Mouse (Mus musculus) kidney, adult 11 months (tissue): ENCODE measurements around the gene Pik3r4.

Source experiments
- DNase-seq: peaks from one replicate; pipeline ENCODE4 v3.0.0; 2022

Gene Pik3r4

DNA sequence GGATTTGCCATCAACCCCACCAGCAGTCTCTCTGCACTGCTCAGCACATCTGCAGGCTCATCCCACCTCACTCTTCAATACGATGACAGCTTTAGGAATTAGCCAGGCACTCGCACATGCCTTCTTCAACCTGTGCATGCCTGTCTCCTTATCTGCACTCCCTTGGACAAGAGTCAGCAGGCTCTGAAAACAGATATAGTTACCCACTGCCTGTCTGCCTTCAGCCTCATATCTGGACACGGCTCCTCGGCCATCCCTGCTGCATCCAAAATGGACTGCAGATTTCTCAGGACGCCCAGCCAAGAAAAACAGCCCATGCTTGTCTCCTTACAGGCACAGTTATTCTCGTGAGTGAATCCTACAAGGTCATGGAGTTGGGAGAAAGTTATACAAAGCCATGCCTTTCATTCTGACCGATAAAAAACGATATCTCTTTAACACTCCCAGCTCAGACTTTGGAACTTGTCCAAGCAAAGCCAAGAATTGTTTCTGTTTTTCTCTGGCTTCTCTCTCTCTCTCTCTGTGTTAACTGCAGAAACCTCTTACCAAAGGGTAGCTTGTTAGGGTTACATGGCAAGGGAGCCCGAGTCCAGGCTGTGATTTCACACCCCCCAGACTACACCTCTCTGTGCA, 55.1 kb downstream of the Pik3r4 start:
- no peak for DNase-seq

DNA sequence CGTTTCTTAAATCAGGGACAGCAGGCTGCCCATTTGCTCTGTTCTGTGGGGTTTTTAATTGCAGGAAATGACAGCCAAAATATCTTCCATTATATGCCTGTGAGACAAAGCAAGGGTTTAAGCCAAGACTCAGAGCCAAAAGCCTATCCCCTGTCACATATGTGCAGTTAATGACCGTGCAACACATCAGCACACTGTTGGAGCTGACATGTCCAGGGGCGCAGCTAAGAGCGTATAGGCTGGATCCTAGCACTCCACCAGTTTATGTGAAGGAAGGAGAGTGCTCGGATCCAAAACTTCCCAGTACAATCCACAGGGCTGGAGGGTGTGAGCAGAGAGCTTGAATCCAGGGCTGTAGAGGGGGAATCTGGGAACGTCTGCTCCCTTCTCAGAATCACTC, 57.9 kb downstream of the Pik3r4 start:
- DNase-seq, result no peak

DNA sequence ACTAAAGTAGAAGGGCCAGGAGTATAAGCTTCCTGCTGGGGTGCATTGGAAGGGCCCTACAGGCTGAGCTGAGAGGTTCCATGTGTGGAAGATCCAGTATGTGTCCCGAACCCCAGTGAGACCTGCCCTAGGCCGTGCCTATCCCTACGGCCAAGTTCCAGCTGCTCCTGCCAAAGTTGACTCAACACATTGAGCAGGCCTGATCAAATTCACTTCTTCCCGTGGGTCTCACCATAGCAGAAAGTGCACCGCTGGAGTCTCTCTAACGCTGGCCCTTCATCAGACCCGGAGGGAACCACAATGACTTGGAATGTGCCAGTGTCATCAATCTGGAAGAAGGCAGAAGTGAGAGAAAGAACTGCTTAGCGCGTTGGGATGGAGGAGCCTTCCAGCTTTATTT, 59.2 kb downstream of the Pik3r4 start:
- DNase-seq, result no peak

DNA sequence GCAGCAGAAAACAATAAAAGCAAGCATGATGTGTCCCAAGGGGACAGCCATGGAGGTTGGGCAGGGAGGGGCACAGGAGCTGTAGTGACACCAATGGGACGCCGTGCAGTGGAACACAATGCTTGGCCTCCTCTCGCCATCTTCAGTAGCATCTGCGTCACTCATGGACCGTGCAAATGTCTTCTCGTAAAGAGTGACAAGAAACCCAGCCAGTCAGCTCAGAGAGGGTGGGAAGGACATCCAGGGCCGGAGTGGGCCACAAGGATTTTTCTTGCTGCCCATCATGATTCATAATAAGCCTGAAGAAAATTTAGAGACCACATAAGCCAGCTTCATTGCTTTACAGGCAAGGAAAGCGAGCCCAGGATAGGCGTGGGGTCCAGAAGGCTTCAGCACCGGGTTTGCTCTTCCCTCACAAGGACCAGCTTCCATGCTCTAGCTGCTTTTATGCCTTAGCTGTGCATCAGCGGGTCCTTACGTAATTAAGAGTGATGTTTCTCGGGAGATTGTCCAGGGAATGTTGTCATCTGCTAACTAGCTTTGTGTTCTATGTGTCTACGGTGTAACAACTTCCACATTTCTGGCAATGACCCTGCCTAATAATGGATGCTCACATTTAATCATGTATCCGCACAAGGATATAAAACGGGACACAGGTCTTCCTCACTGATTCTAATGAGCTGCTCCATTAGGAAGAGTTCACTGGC, 61.6 kb downstream of the Pik3r4 start:
- no peak for DNase-seq

DNA sequence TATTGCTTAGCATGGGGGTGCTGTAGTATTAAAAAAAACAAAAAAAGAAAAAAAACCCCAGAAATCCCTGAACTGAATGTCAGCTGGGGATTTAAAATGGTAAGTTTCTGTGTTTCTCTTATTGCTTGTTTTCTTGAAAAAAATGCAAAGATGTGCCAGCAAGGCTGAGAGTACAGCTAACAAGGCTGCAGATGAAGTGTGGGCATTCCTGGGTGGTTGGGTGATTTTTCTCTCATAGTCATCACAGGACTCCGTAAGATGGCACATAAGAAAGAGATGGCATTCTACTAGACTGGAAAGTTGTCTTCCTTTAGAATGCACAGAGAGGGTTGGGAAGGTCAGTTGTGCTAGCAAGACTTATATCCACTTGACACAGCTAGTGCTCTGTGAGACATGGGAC, 62.2 kb downstream of the Pik3r4 start:
- no peak for DNase-seq

DNA sequence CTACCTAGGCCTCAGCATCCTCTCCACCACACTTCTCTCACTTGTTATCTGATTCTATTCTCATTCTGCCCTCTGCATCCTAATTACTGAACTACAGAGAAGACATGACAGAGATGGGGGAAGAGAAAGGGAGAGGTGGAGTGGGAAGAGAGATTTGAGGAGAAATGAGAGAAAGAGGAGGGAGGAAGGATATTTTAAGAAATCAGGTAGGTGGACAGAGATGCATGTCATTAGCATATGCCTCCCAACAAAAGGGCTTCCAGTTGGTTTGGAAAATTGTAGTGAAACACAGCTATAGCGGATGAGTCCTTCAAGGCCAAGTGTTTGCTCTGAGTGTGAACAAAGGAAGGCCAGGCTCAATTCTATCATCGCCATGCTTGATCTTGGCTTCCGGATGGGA, 69.3 kb downstream of the Pik3r4 start:
- DNase-seq, result no peak

DNA sequence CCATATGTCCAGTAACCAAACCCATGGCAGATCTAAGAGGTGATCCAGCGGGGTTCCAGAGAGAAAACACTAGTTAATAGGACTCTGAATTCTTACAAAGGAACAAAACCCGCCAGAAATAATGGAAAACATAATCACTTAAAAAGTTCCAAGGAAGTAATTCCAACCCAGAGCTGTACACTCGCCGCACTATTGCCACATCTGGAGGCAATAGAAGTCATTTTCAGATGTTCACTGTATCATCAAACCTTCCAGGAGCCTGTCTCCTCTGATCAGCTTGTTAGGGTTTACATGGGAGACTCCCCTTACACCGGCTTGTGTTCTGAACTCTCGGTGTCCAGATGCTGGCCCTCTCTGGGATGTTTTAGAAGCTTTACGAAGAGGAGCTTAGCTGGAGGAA, 76.6 kb downstream of the Pik3r4 start:
- DNase-seq, result no peak

DNA sequence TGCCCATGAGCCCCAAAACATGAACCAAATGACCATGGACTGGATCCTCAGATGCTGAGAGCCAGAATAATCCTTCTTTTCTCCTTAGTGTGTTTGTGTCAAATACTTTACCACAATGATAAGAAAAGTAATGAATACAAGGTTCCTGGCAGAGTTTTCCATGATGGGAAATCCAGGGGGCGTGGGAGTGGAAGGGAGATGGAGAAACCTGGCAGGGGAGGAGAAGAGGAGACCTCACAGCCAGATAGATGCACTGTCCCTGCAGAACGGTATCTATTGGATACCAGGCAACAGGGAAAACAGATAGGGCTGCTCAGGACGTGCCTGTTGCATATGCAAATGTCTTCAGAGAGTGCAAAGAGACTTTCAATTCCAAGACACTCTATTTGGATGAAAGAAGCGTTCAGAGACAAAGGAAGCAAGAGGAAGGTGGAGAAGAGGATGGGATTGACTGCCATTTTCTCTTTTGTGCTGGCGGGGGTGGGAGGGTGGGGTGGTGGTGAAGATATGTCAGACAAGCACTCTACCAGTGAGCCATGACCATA, 77.1 kb downstream of the Pik3r4 start:
- no peak for DNase-seq

DNA sequence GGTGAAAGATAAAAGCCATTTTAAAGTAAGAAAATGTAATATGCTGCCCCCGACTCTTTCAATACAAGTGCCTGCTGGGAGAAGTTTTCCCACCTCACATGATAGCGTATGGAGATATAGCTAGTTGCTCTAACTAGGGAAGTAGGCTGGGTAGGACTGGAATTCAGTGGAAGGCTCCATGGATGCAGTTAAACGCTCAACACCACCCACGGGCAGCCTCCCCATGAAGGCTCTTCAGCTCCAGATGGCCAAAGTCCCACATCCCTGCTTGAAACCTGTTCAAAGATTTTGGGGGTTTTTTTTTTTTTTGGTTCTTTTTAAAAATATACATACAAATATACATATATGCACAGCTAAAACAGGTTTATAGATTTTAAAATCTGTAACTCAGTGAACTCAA, 77.7 kb downstream of the Pik3r4 start:
- DNase-seq, result no peak

DNA sequence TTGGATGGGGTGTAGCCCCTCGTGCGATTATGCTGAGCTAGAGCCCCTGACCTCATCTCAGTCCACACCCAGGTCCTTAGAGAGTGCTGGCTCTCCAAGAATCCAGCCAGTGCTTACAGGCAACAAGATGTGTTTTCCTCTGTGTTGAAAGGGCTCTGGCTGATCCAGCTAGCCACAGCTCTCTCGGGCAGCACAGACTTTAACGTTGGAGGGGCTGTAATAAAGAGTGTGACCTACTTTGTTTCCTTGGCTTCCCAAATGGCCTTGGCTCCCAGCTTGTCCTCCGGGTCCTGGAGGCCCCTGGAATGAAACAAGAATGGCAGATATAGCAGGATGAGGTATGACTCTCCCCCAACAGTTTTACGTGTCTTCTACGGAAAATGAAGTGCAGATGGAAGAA, 89.2 kb downstream of the Pik3r4 start:
- DNase-seq, result no peak

DNA sequence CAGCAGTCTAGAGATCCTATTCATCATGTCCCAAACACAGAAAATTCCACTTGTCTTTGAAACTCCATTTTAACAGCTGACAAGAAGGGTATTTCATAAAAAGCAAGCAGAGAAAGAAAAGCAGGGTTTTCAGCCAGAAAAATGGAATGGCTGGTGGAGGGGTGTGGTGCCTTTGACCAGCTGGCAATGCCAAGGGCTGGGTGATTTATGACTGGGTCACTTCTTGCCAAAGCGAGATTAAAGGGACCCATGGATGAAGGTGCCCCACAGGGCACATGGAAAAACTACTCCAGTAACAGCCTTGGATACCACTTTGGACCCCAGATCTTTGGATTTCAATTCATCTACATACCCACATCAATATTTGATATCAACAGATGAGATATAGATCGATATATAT, 91.9 kb downstream of the Pik3r4 start:
- DNase-seq, result peak; percentile 9

DNA sequence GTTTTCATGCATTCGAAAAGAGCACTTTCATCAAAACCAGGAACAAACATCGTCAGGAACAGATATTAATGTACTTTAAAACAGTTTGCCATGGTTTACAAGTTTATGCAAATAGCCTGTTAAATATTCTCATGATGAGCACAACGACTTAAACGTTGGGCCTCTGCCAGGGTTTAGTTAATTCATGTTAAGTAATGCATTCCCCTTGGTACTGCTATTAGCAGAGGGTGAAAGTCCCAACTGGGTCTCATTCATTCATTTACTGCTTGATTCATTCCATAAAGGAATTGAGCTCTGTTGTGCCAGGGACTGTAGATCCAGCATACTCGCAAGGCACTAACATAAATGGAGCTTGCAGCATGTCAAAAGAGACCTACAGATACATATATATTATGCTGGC, 92.4 kb downstream of the Pik3r4 start:
- DNase-seq, result peak; percentile 45
